Mouse (Mus musculus) left cerebral cortex, postnatal 4 days (tissue): ENCODE data around the gene Pus7. TPM values are rescaled to one million over a fixed set of nuclear protein-coding genes. Genes with fewer than 3 reads are reported as not detected.
A peak's percentile ranks its signal among the peaks of the same experiment; 100 is the strongest.
"Not testable (repeated sequence)": the region's sequence is repeated elsewhere in the genome, so short reads cannot be mapped to it uniquely, and the experiment has no call there.

Experiments used
- DNase-seq: peaks from one replicate; pipeline ENCODE4 v3.0.0-alpha.2; 2022
- intact Hi-C: fragments of 180-260 bp; cut with DNase I; formaldehyde crosslinking; loops from one replicate; pipeline ENCODE4 v1.15.1; 2025
- total RNA-seq, 2 experiments: library from RNA; stranded (reverse); gene quantifications; 2 replicates each; pipeline ENCODE4 v1.2.3; 2021

The Pus7 gene
- total RNA-seq, 2 experiments from 2014 or later = 26.3 to 32.7 TPM

- DNase-seq = no peak
- intact Hi-C loops = no loop called here
Measured at GRCm38 (mm10) chr5:23756368-23756767, 27.1 kb downstream of the Pus7 start.

GRCm38 (mm10) chr5:23755591-23755990, 27.9 kb downstream of the Pus7 start:
- intact Hi-C loops = no loop called here
- DNase-seq = no peak

GRCm38 (mm10) chr5:23749882-23750281, 33.6 kb downstream of the Pus7 start:
- DNase-seq = no peak
- intact Hi-C loops = no loop called here

- intact Hi-C loops = no loop called here
- no peak for DNase-seq
Measured at GRCm38 (mm10) chr5:23743261-23743660, 40.2 kb downstream of the Pus7 start.

GRCm38 (mm10) chr5:23737111-23737510, 46.4 kb downstream of the Pus7 start:
- intact Hi-C loops = no loop called here
- DNase-seq = no peak

GRCm38 (mm10) chr5:23736366-23736765, 47.1 kb downstream of the Pus7 start:
- intact Hi-C loops = no loop called here
- DNase-seq = peak; percentile 17

- intact Hi-C loops = no loop called here
Measured at GRCm38 (mm10) chr5:23721956-23722355, 61.6 kb downstream of the Pus7 start.

GRCm38 (mm10) chr5:23718881-23719328, 64.6 kb downstream of the Pus7 start:
- DNase-seq = no peak
- intact Hi-C loops = no loop called here

More at GRCm38 (mm10) chr5:23721956-23722355, 61.6 kb downstream of the Pus7 start:
- no peak for DNase-seq

- intact Hi-C loops = no loop called here
Measured at GRCm38 (mm10) chr5:23718182-23718534, 65.4 kb downstream of the Pus7 start.

GRCm38 (mm10) chr5:23717469-23718181, 65.9 kb downstream of the Pus7 start:
- intact Hi-C loops = no loop called here
- DNase-seq = no peak

More at GRCm38 (mm10) chr5:23718182-23718534, 65.4 kb downstream of the Pus7 start:
- no peak for DNase-seq

- DNase-seq = no peak
- intact Hi-C loops = no loop called here
Measured at GRCm38 (mm10) chr5:23713401-23714335, 69.8 kb downstream of the Pus7 start.

GRCm38 (mm10) chr5:23712130-23713001, 71.1 kb downstream of the Pus7 start:
- intact Hi-C loops = no loop called here
- DNase-seq = peak; percentile 88

GRCm38 (mm10) chr5:23711671-23712129, 71.8 kb downstream of the Pus7 start:
- intact Hi-C loops, DNase-seq: not testable (repeated sequence)

GRCm38 (mm10) chr5:23711244-23711643, 72.3 kb downstream of the Pus7 start:
- no peak for DNase-seq
- intact Hi-C loops = no loop called here

- intact Hi-C loops = no loop called here
- DNase-seq = no peak
Measured at GRCm38 (mm10) chr5:23709661-23710060, 73.8 kb downstream of the Pus7 start.

- intact Hi-C loops, DNase-seq: not testable (repeated sequence)
Measured at GRCm38 (mm10) chr5:23706601-23707597, 76.6 kb downstream of the Pus7 start.

- no peak for DNase-seq
- intact Hi-C loops = no loop called here
Measured at GRCm38 (mm10) chr5:23697457-23697856, 86.1 kb downstream of the Pus7 start.
